Mouse (Mus musculus) right cerebral cortex, postnatal 25 days (tissue): ENCODE data around the gene Ptprk.

Experiments
- DNase-seq: peaks from one replicate; pipeline ENCODE4 v3.0.0; 2022

Ptprk gene

GRCm38 (mm10) chr10:28116982-28117381 lies 42.4 kb downstream of the Ptprk start:
- DNase-seq: no peak

- no peak for DNase-seq
Observed at GRCm38 (mm10) chr10:28118783-28119365, 44.3 kb downstream of the Ptprk start.

DNA sequence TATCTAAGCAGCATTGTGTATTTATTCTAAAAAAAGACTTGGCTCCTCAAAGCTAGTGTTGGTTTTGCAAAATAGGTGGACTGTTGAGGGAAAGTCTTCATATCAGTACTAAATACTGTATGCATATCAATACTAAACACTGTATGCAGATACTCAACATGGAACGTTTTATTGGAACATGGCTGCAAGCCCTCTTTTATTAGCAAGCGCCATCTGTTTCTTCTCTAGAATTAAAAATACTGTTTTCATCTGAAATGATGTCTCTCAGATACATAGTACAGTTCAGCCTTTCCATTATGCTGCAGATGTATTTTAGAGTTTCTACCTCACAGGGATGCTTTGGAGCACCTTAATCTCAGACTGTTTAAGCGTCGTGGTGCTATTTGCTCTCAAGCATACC lies 49.3 kb downstream of the Ptprk start:
- DNase-seq: no peak

- DNase-seq: no peak
Observed at GRCm38 (mm10) chr10:28128011-28128410, 53.4 kb downstream of the Ptprk start.

DNA sequence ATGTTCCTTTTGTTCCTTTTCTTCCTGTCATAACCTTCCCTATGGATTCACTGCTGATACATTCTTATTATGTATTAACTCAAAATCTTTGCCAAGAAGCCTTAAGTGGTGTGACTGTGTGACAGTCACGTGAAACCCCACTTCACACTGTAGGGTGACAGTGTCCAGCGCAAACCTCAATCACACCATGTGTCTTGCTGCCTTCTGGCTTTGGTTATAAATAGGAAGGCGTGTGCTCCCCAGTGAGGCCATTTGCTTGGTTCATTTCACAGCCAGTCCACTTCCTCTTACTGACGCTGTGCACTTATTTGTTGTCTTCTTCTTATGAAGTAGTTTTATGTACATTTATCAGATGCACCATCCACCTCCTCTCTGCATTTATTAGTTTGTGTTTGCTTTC lies 53.8 kb downstream of the Ptprk start:
- no peak for DNase-seq

GRCm38 (mm10) chr10:28130422-28130821 lies 55.8 kb downstream of the Ptprk start:
- no peak for DNase-seq

DNA sequence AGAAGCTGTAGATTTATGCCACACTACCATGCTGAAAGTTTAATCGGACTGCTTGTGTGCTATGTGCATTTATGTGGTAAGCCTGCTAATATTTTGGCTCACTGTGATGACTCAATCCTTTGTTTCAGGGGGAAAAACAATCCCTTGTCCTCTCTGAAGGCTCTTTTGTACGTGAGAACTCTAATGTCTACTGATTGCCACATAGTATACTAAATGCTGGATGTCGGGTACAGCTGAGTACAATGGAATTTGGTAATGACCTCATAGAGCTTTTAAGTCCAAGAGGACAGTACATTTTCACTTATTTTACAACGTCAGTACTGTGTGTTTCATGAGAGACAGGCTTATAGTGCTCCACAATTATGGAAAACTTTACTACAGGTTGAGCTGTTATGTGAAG lies 59.1 kb downstream of the Ptprk start:
- DNase-seq: no peak

- no peak for DNase-seq
Observed at GRCm38 (mm10) chr10:28138399-28138798, 63.8 kb downstream of the Ptprk start.

- no peak for DNase-seq
Observed at GRCm38 (mm10) chr10:28144459-28144858, 69.8 kb downstream of the Ptprk start.

GRCm38 (mm10) chr10:28145326-28145725 lies 70.7 kb downstream of the Ptprk start:
- DNase-seq: no peak

DNA sequence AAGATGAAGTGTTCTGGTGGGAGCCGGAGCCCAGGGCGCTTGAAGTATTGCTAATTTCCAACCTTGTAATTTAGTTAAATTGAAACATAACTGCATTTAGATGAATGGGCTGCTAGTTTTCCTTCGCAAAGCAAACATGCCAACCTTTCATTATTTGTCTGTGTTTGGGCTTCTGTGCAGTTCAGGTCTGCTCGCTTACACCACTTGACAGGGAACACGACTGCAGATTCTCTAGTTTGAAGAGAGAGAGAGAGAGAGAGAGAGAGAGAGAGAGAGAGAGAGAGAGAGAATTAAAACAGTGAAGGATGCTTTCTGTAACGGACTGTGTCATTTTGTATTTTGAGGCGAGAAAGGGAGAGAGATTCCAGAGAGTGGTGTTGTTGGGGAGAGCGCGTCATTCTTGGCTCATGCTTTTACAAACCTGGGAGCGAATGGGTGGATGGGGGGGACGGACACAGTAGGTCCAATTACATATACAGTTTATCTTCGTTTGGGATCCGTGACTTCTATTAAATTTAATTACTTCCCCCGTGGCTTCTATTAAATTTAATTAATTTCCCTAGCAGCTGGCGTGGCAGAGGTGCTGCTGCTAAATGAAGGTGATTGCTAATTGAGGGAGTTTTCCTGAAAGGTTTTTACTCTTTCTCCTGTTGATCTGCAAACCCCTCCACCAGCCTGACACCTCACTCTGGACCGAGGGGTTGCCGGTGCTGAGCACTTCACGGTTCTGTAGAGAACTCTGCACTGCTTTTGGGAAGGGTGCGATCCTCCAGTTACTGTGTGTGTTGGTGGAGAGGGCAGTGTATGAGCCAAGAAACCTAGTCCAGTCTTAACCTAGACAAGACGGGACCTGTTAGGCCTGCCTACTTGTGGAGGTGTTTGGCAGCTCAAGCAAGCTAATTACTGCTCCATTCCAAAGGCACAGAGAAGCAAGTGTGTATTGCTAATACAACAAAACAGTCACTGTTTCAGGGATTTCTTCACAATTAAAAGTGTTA lies 81.4 kb downstream of the Ptprk start:
- DNase-seq: peak; percentile 23

GRCm38 (mm10) chr10:28159716-28160115 lies 85.1 kb downstream of the Ptprk start:
- DNase-seq: no peak

GRCm38 (mm10) chr10:28161306-28161705 lies 86.7 kb downstream of the Ptprk start:
- no peak for DNase-seq

DNA sequence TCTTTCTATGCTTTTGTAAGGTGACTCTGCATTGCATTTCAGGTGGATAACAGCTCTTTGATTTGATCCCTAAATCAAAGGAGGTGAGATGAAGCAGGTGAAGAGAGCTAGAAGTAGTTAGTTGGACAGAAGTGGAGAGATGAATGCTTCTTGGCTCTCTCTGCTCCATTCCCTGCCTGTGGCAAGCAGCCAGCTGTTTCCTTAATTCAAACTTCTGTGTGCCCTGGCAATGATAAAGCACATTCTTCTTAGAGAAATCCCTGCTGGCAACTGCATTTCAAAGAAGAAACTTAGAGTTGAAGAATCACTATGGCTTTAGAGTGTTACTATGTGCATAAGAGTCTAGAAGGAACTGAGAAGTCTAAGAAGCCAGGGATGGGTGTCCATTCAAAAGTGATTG lies 89.6 kb downstream of the Ptprk start:
- no peak for DNase-seq

DNA sequence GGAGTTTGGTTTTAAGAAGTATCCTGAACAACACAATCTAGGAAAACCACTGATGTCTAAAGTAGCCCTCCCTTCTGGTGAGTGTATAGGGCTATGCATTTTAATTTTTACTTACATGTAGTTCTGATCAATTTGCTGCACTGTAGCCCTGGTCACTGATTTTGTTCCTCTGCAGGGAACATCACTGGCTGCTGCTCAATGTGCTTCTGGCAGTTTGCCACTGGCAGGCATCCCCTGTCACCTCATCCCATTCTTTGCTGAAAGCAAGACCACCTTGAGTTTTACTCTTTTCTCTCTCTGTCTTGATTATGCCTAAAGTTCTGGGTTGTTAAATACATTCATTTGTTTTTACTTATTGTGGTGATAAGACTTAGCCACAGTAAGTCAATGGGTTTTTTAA lies 90.1 kb downstream of the Ptprk start:
- DNase-seq: no peak

- DNase-seq: no peak
Observed at GRCm38 (mm10) chr10:28166610-28167009, 92.0 kb downstream of the Ptprk start.

DNA sequence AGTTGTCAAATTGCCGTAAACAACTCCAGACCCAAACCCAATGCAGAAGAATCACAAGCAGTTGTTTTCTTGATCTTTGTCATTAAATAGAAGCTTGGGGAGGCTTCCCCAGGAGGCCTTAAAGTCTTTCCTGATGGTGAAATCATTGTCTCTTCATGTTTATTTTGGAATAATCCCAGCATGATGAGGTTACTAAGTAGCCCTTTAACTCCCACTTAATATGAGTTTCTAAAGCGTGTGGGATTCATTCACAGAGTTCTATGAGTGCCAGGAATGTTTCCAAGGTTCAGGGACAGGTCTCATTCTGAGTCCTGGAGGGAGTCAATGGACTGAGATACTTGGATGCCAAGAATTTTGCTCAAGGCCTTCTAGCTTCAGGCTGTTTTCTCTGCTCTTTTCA lies 92.5 kb downstream of the Ptprk start:
- DNase-seq: no peak

GRCm38 (mm10) chr10:28171196-28171595 lies 96.6 kb downstream of the Ptprk start:
- no peak for DNase-seq

GRCm38 (mm10) chr10:28178876-28179275 lies 104.3 kb downstream of the Ptprk start:
- DNase-seq: no peak

- no peak for DNase-seq
Observed at GRCm38 (mm10) chr10:28182081-28182480, 107.5 kb downstream of the Ptprk start.

- no peak for DNase-seq
Observed at GRCm38 (mm10) chr10:28184675-28185074, 110.1 kb downstream of the Ptprk start.

DNA sequence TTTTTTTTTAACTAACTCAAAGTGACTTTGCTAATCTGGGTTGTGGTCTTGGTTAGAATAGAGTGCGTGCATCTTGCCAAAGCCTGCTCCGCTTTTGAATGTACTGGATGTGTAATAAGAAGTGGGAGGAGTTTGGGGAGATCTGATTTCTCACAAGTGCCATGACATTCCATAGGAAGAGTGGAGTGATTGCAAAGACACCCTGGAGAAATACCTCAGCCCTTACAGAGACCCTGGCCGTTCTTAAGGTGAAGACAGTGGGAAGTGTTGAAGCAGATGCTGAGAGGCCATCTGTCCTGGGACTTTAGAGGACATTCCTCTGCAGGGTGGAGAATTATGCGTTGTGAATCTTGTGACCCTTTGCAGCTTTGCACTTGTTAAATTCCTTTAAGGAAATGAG lies 110.7 kb downstream of the Ptprk start:
- DNase-seq: no peak

DNA sequence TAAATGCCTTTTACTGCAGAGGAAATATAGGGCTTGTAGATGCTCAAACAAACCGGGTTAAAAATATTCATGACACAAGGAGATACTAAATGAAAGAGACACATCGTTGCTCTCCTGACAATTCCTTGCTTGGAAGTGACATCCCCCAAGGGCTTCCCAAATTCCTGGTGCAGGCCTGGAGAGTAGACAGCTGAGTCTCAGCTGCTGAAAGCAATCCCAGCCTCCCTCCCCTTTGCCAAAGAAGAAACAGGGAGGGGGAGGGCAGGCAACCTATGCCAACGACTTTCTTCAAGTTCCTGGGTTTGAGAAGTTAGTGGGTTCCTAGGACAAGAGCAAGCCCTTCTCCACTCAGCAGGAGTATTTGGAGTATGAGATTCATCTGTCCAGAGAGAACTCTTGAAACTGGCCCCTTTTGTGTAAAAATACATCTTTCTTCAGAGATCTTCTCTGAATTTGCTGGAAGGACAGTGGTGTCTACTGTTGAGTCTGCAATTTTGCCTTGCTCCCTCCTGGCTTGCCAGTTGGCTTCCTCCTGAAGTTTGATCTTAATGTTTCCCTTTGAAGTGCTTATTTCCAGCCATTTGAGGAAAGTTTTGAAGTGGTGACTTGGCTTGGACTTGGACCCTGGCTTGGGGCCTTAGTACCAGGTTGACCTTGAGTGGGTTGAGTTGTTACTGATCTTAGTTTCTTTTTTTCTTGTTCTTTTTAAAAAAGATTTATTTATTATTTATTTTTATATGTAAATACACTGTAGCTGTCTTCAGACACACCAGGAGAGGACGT lies 111.6 kb downstream of the Ptprk start:
- DNase-seq: no peak

DNA sequence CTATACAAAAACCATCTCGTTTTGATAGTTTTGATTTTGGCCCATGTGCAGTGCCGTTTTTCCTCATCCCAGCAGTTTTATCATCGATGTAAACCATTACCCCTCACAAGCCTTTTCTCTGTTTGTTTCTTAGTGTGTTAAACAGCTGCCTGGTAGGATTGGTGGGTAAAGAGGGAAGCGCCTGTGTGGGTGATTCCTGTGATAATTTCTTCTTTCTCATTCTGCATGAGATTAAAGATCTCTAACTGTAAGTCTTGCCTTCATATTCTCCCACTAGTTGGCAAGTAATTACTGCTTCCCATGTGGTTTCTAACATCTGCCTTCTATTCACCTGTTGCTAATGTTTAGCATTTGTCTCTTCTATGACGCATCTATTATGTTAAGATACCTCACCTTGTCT lies 116.8 kb downstream of the Ptprk start:
- DNase-seq: no peak
